Mouse (Mus musculus) kidney, adult 2 months (tissue): ENCODE data around the gene Slc7a11. TPM values are rescaled to one million over a fixed set of nuclear protein-coding genes. Genes with fewer than 3 reads are reported as not detected.

ENCODE experiments used
- DNase-seq: peaks from one replicate; pipeline ENCODE4 v3.0.0; 2021
- H3K27ac ChIP-seq: fragments of 200-500 bp; 2 replicates; pipeline ENCODE4 v1.5.1; 2012; ENCODE audit warnings: low read depth, low read length, control low read depth, inconsistent platforms; ENCODE audit not compliant: insufficient read depth
- H3K27me3 ChIP-seq: fragments of 200-500 bp; replicated peaks from 2 replicates; pipeline ENCODE4 v1.6.1; 2012; ENCODE audit warnings: mild to moderate bottlenecking, moderate library complexity, low read length, inconsistent platforms; ENCODE audit not compliant: control insufficient read depth, insufficient read depth
- H3K36me3 ChIP-seq: fragments of 200-500 bp; 2 replicates; pipeline ENCODE4 v1.6.1; 2012; ENCODE audit warnings: mild to moderate bottlenecking, moderate library complexity, low read length, inconsistent platforms; ENCODE audit not compliant: control insufficient read depth, insufficient read depth
- H3K4me1 ChIP-seq: fragments of 200-500 bp; 2 replicates; pipeline ENCODE4 v1.6.1; 2011; ENCODE audit warnings: low read length; ENCODE audit not compliant: control insufficient read depth, insufficient read depth
- H3K4me3 ChIP-seq: fragments of 200-500 bp; 2 replicates; pipeline ENCODE4 v1.5.1; 2011; ENCODE audit warnings: mild to moderate bottlenecking, low read depth, low read length, control low read depth; ENCODE audit not compliant: insufficient read depth
- CTCF ChIP-seq: fragments of 200-500 bp; conservative IDR thresholded peaks from 2 replicates; pipeline ENCODE4 v1.5.1; 2011; ENCODE audit warnings: low read depth, mild to moderate bottlenecking, control low read depth, low read length, moderate library complexity, mixed read lengths; ENCODE audit not compliant: insufficient read depth, insufficient read length
- POLR2A ChIP-seq: fragments of 200-500 bp; IDR thresholded peaks from one replicate; pipeline ENCODE4 v1.6.1; 2011; ENCODE audit warnings: low read depth, low read length, control low read depth
- WGBS: fragments of 180-500 bp; shearing (Covaris S2); methylation state at CpG from one replicate; pipeline ENCODE4 v1.1.7; 2018; 5-methylcytosine and 5-hydroxymethylcytosine counted together
- polyA plus RNA-seq: library from polyadenylated mRNA; depleted of rRNA; stranded (reverse); fragments of >200 nt; gene quantifications from 2 replicates; pipeline ENCODE4 v1.2.3, GENCODE M21; 2012

Slc7a11 gene
- polyA plus RNA-seq, 1 experiment: 0.23 TPM

DNA sequence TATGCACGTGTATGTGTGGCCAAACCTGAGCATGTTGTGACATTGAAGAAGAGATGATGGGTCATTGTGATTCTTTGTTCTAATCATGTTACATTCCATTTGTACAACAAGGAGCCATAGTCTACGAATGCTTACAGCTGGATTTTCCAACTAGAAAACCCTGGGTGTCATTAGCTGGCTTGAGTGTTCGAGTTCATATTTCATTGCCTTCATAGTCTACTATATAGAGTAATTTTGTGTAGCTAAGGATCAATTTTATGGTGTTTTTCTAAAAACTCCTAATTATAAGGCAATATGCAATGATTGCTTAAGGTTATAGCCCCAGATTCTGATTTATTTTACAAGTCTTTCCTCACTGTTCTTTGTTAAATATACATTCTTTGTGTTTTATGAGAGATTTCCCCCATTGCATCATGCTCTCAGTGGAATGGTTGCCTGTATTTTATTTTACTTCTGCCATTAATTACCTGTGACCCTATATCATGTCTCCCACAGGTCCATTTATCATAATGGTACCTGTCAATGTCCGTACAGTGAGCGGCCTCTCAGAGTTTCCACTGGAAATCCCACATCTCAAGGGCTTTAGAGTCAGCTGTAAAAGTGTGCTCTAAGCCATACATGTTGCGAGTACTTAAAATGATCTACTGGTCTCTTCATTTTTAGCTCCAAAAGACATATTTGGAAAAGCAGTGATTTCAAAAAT is 193.7 kb downstream of the Slc7a11 start:
- H3K36me3 ChIP-seq: no peaks in the 10 kb centered on the region
- H3K4me1 ChIP-seq: no peaks in the 10 kb centered on the region
- TF ChIP-seq CTCF: no peak
- TF ChIP-seq POLR2A: no peak
- H3K27ac ChIP-seq: no peak overlapping the region
- no peaks in the 10 kb centered on the region for H3K27me3 ChIP-seq
- DNase-seq: no peak
- WGBS: 84% methylated on average over 6 of the region's 6 CpGs
- no peak overlapping the region for H3K4me3 ChIP-seq

DNA sequence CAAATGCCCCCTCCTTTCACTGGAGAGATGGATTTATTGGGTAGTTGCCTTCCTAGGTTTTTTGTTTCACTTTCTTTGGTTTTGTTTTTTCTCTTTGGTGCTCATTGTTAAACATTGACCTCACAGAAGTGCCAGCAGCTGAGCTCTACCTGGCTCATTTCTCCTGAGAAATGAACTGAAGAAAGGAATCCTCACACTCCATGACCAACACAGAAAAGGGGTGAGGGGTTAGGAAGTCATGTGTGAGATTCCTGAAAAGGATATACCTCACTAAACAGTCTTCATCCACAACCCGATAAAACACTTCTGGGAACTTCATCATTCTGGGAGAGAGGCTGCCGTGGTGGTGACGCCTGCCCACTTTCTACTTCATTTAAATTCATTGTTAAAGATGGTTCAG is 207.4 kb downstream of the Slc7a11 start:
- Histone ChIP-seq H3K4me1 (no peaks in the 10 kb centered on the region), H3K36me3 (no peaks in the 10 kb centered on the region), H3K27me3 (no peaks in the 10 kb centered on the region), H3K27ac (no peak overlapping the region), H3K4me3 (no peak overlapping the region)
- 44% methylated on average over 3 of the region's 3 CpGs for WGBS
- peak; percentile 2 for DNase-seq
- TF ChIP-seq CTCF (no peak), POLR2A (no peak)

DNA sequence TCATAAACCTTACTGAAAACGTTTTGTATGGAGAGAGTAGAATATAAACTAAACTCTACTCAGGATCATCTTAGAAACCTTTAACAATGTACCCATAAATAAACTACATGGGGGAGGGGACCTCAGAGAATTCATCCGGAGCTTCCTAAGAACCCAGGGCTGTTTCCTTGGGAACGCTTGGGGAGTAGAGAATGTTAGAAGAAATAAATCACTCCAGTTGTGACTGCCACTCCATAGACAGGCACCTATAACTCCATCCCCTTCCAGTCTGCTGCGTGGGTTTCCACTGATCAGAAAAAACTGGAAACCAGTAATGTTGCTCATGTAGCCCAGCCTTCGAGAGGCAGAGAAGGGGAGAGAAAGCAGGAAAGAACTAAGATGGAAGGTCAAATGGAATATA is 210.3 kb downstream of the Slc7a11 start:
- Histone ChIP-seq H3K4me3 (no peak overlapping the region), H3K4me1 (no peaks in the 10 kb centered on the region), H3K27ac (no peak overlapping the region), H3K36me3 (no peaks in the 10 kb centered on the region), H3K27me3 (no peaks in the 10 kb centered on the region)
- no peak for DNase-seq
- 28% methylated on average over 5 of the region's 5 CpGs for WGBS
- TF ChIP-seq POLR2A (no peak), CTCF (no peak)

GRCm38 (mm10) chr3:50224390-50225114 is 218.9 kb downstream of the Slc7a11 start:
- WGBS: 42% methylated on average over 2 of the region's 2 CpGs
- Histone ChIP-seq H3K4me1 (no peaks in the 10 kb centered on the region), H3K4me3 (no peak overlapping the region), H3K36me3 (no peaks in the 10 kb centered on the region), H3K27ac (no peak overlapping the region), H3K27me3 (no peaks in the 10 kb centered on the region)
- no peak for DNase-seq
- no peak for TF ChIP-seq POLR2A
- no peak for TF ChIP-seq CTCF

DNA sequence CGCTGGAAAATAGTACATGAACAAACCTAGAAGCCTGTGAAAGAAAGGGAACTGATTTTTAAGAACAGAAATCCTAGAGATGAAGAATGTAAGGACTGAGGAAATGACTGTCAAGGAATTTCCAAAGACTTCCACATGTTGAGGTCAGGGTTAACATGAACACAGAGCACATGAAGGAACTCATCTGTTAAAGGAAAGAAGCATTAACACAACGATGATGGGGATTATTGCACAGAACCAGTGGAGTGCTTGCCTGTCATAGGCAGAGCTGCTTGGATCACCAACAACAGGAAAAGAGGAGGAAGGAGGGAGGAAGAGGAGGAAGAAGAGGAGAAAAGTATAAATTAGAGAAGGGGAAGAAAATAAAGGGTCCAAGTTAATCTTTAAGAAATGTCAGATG is 223.0 kb downstream of the Slc7a11 start:
- no peak overlapping the region for H3K4me3 ChIP-seq

DNA sequence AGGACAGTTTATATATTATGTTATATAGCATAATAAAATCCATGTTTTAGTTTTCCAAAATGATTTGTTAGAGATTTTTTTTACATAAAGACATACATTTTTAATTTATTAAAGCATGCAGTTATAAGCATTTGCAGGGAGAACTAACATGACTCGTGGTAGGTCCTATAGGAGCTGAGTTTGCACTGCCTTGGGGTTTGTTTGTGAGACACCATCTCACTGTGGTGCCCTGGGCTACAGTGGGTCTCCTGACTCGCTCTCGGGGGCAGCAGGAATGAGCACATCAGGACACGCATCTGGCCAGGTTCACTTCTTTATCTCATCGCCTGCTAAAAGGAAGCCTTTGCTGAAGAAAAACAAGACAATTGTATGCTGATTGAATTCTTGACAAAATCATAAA is 257.0 kb downstream of the Slc7a11 start:
- H3K27me3 ChIP-seq: no peaks in the 10 kb centered on the region
- TF ChIP-seq CTCF (no peak), POLR2A (no peak)
- DNase-seq: no peak
- H3K4me1 ChIP-seq: no peaks in the 10 kb centered on the region
- no peak overlapping the region for H3K4me3 ChIP-seq
- WGBS: 83% methylated on average over 5 of the region's 5 CpGs
- H3K27ac ChIP-seq: no peak overlapping the region
- H3K36me3 ChIP-seq: no peaks in the 10 kb centered on the region

More for the DNA sequence above, 223.0 kb downstream of the Slc7a11 start:
- Histone ChIP-seq H3K27me3 (no peaks in the 10 kb centered on the region), H3K4me1 (no peaks in the 10 kb centered on the region), H3K36me3 (no peaks in the 10 kb centered on the region), H3K27ac (no peak overlapping the region)
- no peak for DNase-seq
- no peak for TF ChIP-seq POLR2A
- TF ChIP-seq CTCF: no peak
- WGBS: 54% methylated on average over 2 of the region's 2 CpGs

- WGBS: 54% methylated on average over 2 of the region's 2 CpGs
- no peaks in the 10 kb centered on the region for H3K27me3 ChIP-seq
- H3K4me1 ChIP-seq: no peaks in the 10 kb centered on the region
- no peak for TF ChIP-seq POLR2A
- TF ChIP-seq CTCF: no peak
- no peak overlapping the region for H3K27ac ChIP-seq
- H3K36me3 ChIP-seq: no peaks in the 10 kb centered on the region
- H3K4me3 ChIP-seq: no peak overlapping the region
- DNase-seq: no peak
Measured at GRCm38 (mm10) chr3:50185879-50186278, 257.5 kb downstream of the Slc7a11 start.
